Mouse (Mus musculus): Measurements from ENCODE around the gene Aldoc. TPM values are rescaled to one million over a fixed set of nuclear protein-coding genes. Genes with fewer than 3 reads are reported as not detected.

Gene Aldoc
- polyA plus RNA-seq (2014; fragmentation: Illumina TruSeq; extraction: RNeasy Lipid Tissue Mini Kit (QIAGEN cat#74804); ENCODE audit: low read depth, low replicate concordance): 0.63 TPM

GRCm38 (mm10) chr11:78322860-78323259 is at the start of gene Aldoc:
TSS of gene Aldoc (plus strand) at chr11:78322968.

GRCm38 (mm10) chr11:78290654-78291053 is 32.1 kb upstream of the Aldoc start, which contains the start of gene BC030499:
TSS of gene BC030499 (plus strand) at chr11:78290841.

GRCm38 (mm10) chr11:78301357-78302084 is 21.2 kb upstream of the Aldoc start, which contains the start of gene Spag5:
TSS of gene Spag5 (plus strand) at chr11:78301529.

GRCm38 (mm10) chr11:78327634-78328511 is 5.1 kb downstream of the Aldoc start, which contains the start of gene Pigs:
TSS of gene Pigs (plus strand) at chr11:78328415.

GRCm38 (mm10) chr11:78343381-78344327 is 20.9 kb downstream of the Aldoc start, which contains the start of gene Unc119:
TSS of gene Unc119 (plus strand) at chr11:78343482.

Other genes with a start within 250 kb of the Aldoc start
- gene Eral1, start 242.6 kb upstream of the Aldoc start, polyA plus RNA-seq (2014; fragmentation: Illumina TruSeq; extraction: RNeasy Lipid Tissue Mini Kit (QIAGEN cat#74804); ENCODE audit: low read depth, low replicate concordance): 23.7 TPM
- gene Fam222b, start 228.3 kb upstream of the Aldoc start, polyA plus RNA-seq (2014; fragmentation: Illumina TruSeq; extraction: RNeasy Lipid Tissue Mini Kit (QIAGEN cat#74804); ENCODE audit: low read depth, low replicate concordance): 10.5 TPM
- 5.6 TPM for gene Traf4, start 157.4 kb upstream of the Aldoc start, polyA plus RNA-seq (2014; fragmentation: Illumina TruSeq; extraction: RNeasy Lipid Tissue Mini Kit (QIAGEN cat#74804); ENCODE audit: low read depth, low replicate concordance)
- gene Nek8, start 146.3 kb upstream of the Aldoc start, polyA plus RNA-seq (2014; fragmentation: Illumina TruSeq; extraction: RNeasy Lipid Tissue Mini Kit (QIAGEN cat#74804); ENCODE audit: low read depth, low replicate concordance): 4.2 TPM
- 12.8 TPM for gene Tlcd1, start 146.3 kb upstream of the Aldoc start, polyA plus RNA-seq (2014; fragmentation: Illumina TruSeq; extraction: RNeasy Lipid Tissue Mini Kit (QIAGEN cat#74804); ENCODE audit: low read depth, low replicate concordance)
- 1,229 TPM for gene Rpl23a, start 139.4 kb upstream of the Aldoc start, polyA plus RNA-seq (2014; fragmentation: Illumina TruSeq; extraction: RNeasy Lipid Tissue Mini Kit (QIAGEN cat#74804); ENCODE audit: low read depth, low replicate concordance)
- 15.8 TPM for gene Rab34, start 134.5 kb upstream of the Aldoc start, polyA plus RNA-seq (2014; fragmentation: Illumina TruSeq; extraction: RNeasy Lipid Tissue Mini Kit (QIAGEN cat#74804); ENCODE audit: low read depth, low replicate concordance)
- gene Proca1, start 129.6 kb upstream of the Aldoc start, polyA plus RNA-seq (2014; fragmentation: Illumina TruSeq; extraction: RNeasy Lipid Tissue Mini Kit (QIAGEN cat#74804); ENCODE audit: low read depth, low replicate concordance): 2.3 TPM
- gene Sdf2, start 77.2 kb upstream of the Aldoc start, polyA plus RNA-seq (2014; fragmentation: Illumina TruSeq; extraction: RNeasy Lipid Tissue Mini Kit (QIAGEN cat#74804); ENCODE audit: low read depth, low replicate concordance): 70.7 TPM
- gene Supt6, start 77.0 kb upstream of the Aldoc start, polyA plus RNA-seq (2014; fragmentation: Illumina TruSeq; extraction: RNeasy Lipid Tissue Mini Kit (QIAGEN cat#74804); ENCODE audit: low read depth, low replicate concordance): 25.6 TPM
- 147 TPM for gene 2610507B11Rik, start 61.2 kb upstream of the Aldoc start, polyA plus RNA-seq (2014; fragmentation: Illumina TruSeq; extraction: RNeasy Lipid Tissue Mini Kit (QIAGEN cat#74804); ENCODE audit: low read depth, low replicate concordance)
- 0.45 TPM for gene BC030499, start 32.1 kb upstream of the Aldoc start, polyA plus RNA-seq (2014; fragmentation: Illumina TruSeq; extraction: RNeasy Lipid Tissue Mini Kit (QIAGEN cat#74804); ENCODE audit: low read depth, low replicate concordance)
- 0.37 TPM for gene Spag5, start 21.4 kb upstream of the Aldoc start, polyA plus RNA-seq (2014; fragmentation: Illumina TruSeq; extraction: RNeasy Lipid Tissue Mini Kit (QIAGEN cat#74804); ENCODE audit: low read depth, low replicate concordance)
- gene Pigs, start 5.4 kb downstream of the Aldoc start, polyA plus RNA-seq (2014; fragmentation: Illumina TruSeq; extraction: RNeasy Lipid Tissue Mini Kit (QIAGEN cat#74804); ENCODE audit: low read depth, low replicate concordance): 23.8 TPM
- gene Unc119, start 20.5 kb downstream of the Aldoc start, polyA plus RNA-seq (2014; fragmentation: Illumina TruSeq; extraction: RNeasy Lipid Tissue Mini Kit (QIAGEN cat#74804); ENCODE audit: low read depth, low replicate concordance): 6.7 TPM
- not detected for gene Foxn1, start 63.6 kb downstream of the Aldoc start, polyA plus RNA-seq (2014; fragmentation: Illumina TruSeq; extraction: RNeasy Lipid Tissue Mini Kit (QIAGEN cat#74804); ENCODE audit: low read depth, low replicate concordance)
- not detected for gene Slc13a2, start 99.2 kb downstream of the Aldoc start, polyA plus RNA-seq (2014; fragmentation: Illumina TruSeq; extraction: RNeasy Lipid Tissue Mini Kit (QIAGEN cat#74804); ENCODE audit: low read depth, low replicate concordance)
- 2.9 TPM for gene Slc46a1, start 142.7 kb downstream of the Aldoc start, polyA plus RNA-seq (2014; fragmentation: Illumina TruSeq; extraction: RNeasy Lipid Tissue Mini Kit (QIAGEN cat#74804); ENCODE audit: low read depth, low replicate concordance)
- gene Sarm1, start 174.8 kb downstream of the Aldoc start, polyA plus RNA-seq (2014; fragmentation: Illumina TruSeq; extraction: RNeasy Lipid Tissue Mini Kit (QIAGEN cat#74804); ENCODE audit: low read depth, low replicate concordance): 0.18 TPM
- 27.3 TPM for gene Vtn, start 176.1 kb downstream of the Aldoc start, polyA plus RNA-seq (2014; fragmentation: Illumina TruSeq; extraction: RNeasy Lipid Tissue Mini Kit (QIAGEN cat#74804); ENCODE audit: low read depth, low replicate concordance)
- gene Sebox, start 180.5 kb downstream of the Aldoc start, polyA plus RNA-seq (2014; fragmentation: Illumina TruSeq; extraction: RNeasy Lipid Tissue Mini Kit (QIAGEN cat#74804); ENCODE audit: low read depth, low replicate concordance): not detected
- 18.0 TPM for gene Tmem199, start 189.2 kb downstream of the Aldoc start, polyA plus RNA-seq (2014; fragmentation: Illumina TruSeq; extraction: RNeasy Lipid Tissue Mini Kit (QIAGEN cat#74804); ENCODE audit: low read depth, low replicate concordance)
- 133 TPM for gene Poldip2, start 189.2 kb downstream of the Aldoc start, polyA plus RNA-seq (2014; fragmentation: Illumina TruSeq; extraction: RNeasy Lipid Tissue Mini Kit (QIAGEN cat#74804); ENCODE audit: low read depth, low replicate concordance)
- gene Tnfaip1, start 213.4 kb downstream of the Aldoc start, polyA plus RNA-seq (2014; fragmentation: Illumina TruSeq; extraction: RNeasy Lipid Tissue Mini Kit (QIAGEN cat#74804); ENCODE audit: low read depth, low replicate concordance): 44.0 TPM
- gene Ift20, start 213.4 kb downstream of the Aldoc start, polyA plus RNA-seq (2014; fragmentation: Illumina TruSeq; extraction: RNeasy Lipid Tissue Mini Kit (QIAGEN cat#74804); ENCODE audit: low read depth, low replicate concordance): 60.0 TPM
- gene Tmem97, start 227.8 kb downstream of the Aldoc start, polyA plus RNA-seq (2014; fragmentation: Illumina TruSeq; extraction: RNeasy Lipid Tissue Mini Kit (QIAGEN cat#74804); ENCODE audit: low read depth, low replicate concordance): 9.1 TPM

Measured in heart, adult 10 weeks (tissue).